ENCODE assay signal across 14 mouse cellular contexts in genomic region chr9:122051716-122052115, GRCm38 (mm10). TPM values are rescaled to one million over a fixed set of nuclear protein-coding genes. Genes with fewer than 3 reads are reported as not detected.
DNase-seq lines count a peak whose midpoint lies in the region; ATAC-seq and TF ChIP-seq lines count a peak whose summit lies in the region.
"Had no signal": no experiment of that assay in that cellular context is flagged by ENCODE, and none has a peak within 500 bp of the region (broad histone marks: within the 10 kb centered on the region; RNA-seq: fewer than 3 reads in every experiment).

No protein-coding gene starts in this region.

- no peak overlapping the region for H3K4me2 ChIP-seq in lung, embryonic 16.5 days (ENCODE audit: low read depth, low read length)
- no peak overlapping the region for H3K4me2 ChIP-seq in stomach, postnatal 0 days (replicated peaks; ENCODE audit: low read depth)
- H3K4me2 ChIP-seq: limb, embryonic 15.5 days had no signal

- 55% methylated on average over 7 of the region's 7 CpGs for WGBS in lung, embryonic 16.5 days
- WGBS in stomach, postnatal 0 days: 59% methylated on average over 7 of the region's 7 CpGs

- peaks cover 15% of the 10 kb centered on the region for H3K4me1 ChIP-seq in lung, embryonic 16.5 days (replicated peaks; ENCODE audit: control insufficient read depth, insufficient read depth, low read length)
- H3K4me1 ChIP-seq in stomach, postnatal 0 days (replicated peaks; ENCODE audit: control insufficient read depth, insufficient read depth): no peaks in the 10 kb centered on the region
- H3K4me1 ChIP-seq: limb, embryonic 15.5 days had no signal

- no peak for DNase-seq in cerebellum, postnatal 4 days (ENCODE audit: low spot score in 2 of 2)
- DNase-seq in lung, postnatal 36 days: no peak
- DNase-seq in cerebellum, adult 9-10 months: peak; percentile 82
- no peak for DNase-seq in stomach, postnatal 0 days (ENCODE audit: low spot score)
- DNase-seq in layer of hippocampus, postnatal 25 days (ENCODE audit: extremely low spot score in 1 of 2, low spot score in 1 of 2): no peak
- no peak for DNase-seq in kidney, postnatal 14 days
- DNase-seq: gastrocnemius, postnatal 10 days; kidney, adult 18-20 months; lung, postnatal 4 days had no signal

- no peak for TF ChIP-seq CTCF in stomach, postnatal 0 days (IDR thresholded peaks at IDR 0.05; ENCODE audit: low read depth)

- ATAC-seq in cerebellum, adult (ENCODE audit: insufficient number of reproducible peaks, low FRiP score, low TSS enrichment): peak; percentile 58
- no peak for ATAC-seq in lung, embryonic 16.5 days (ENCODE audit: low read depth)
- no peak for ATAC-seq in stomach, postnatal 0 days (ENCODE audit: low FRiP score, low TSS enrichment)

- no peaks in the 10 kb centered on the region for H3K27me3 ChIP-seq in lung, embryonic 16.5 days (ENCODE audit: control insufficient read depth, insufficient read depth, low read depth, low read length)
- no peaks in the 10 kb centered on the region for H3K27me3 ChIP-seq in stomach, postnatal 0 days (ENCODE audit: control insufficient read depth, insufficient read depth, low read length)
- H3K27me3 ChIP-seq: limb, embryonic 15.5 days had no signal

- H3K36me3 ChIP-seq in lung, embryonic 16.5 days (ENCODE audit: control insufficient read depth, insufficient read depth, low read length): no peaks in the 10 kb centered on the region
- no peaks in the 10 kb centered on the region for H3K36me3 ChIP-seq in stomach, postnatal 0 days (ENCODE audit: control insufficient read depth, insufficient read depth, low read length)
- H3K36me3 ChIP-seq: limb, embryonic 15.5 days; midbrain, embryonic 10.5 days had no signal

- peak overlapping the region; percentile 7; the same call in 1 of the 2 replicates for H3K27ac ChIP-seq in lung, embryonic 16.5 days (ENCODE audit: low read length)
- peak overlapping the region; percentile 49; the same call in 1 of the 2 replicates for H3K27ac ChIP-seq in stomach, postnatal 0 days (replicated peaks)
- H3K27ac ChIP-seq: limb, embryonic 15.5 days; midbrain, embryonic 10.5 days had no signal

- TF ChIP-seq EP300 in stomach, postnatal 0 days (optimal IDR thresholded peaks at IDR 0.05): no peak

- no peak overlapping the region for H3K4me3 ChIP-seq in lung, embryonic 16.5 days (ENCODE audit: low read length)
- H3K4me3 ChIP-seq in stomach, postnatal 0 days (ENCODE audit: low read depth, low read length): no peak overlapping the region
- H3K4me3 ChIP-seq: limb, embryonic 15.5 days; midbrain, embryonic 10.5 days had no signal

- no peak overlapping the region for H3K9ac ChIP-seq in lung, embryonic 16.5 days (ENCODE audit: low read length)
- H3K9ac ChIP-seq in stomach, postnatal 0 days (ENCODE audit: low read length): no peak overlapping the region
- H3K9ac ChIP-seq: limb, embryonic 15.5 days had no signal

- no peaks in the 10 kb centered on the region for H3K9me3 ChIP-seq in lung, embryonic 16.5 days (ENCODE audit: control insufficient read depth, low read length)
- H3K9me3 ChIP-seq in stomach, postnatal 0 days (ENCODE audit: control insufficient read depth, low read length): no peaks in the 10 kb centered on the region
- H3K9me3 ChIP-seq: limb, embryonic 15.5 days; midbrain, embryonic 10.5 days had no signal

RNA-seq across cellular contexts. Expression of gene Pomgnt2, which starts 54.8 kb away (rescaled TPM):
- polyA plus RNA-seq in lung, embryonic 16.5 days (2015; fragmentation: Nextera tagmentation; extraction: Ambion mirVana): 11.5 and 12.1 TPM in 2 replicates
- polyA plus RNA-seq in stomach, postnatal 0 days (2015; fragmentation: Nextera tagmentation; extraction: Ambion mirVana): 6.6 and 7.3 TPM in 2 replicates
- 10 to 100 TPM; 38.1 to 40.7 TPM for total RNA-seq in layer of hippocampus, postnatal 25 days (2021)
- total RNA-seq: MEL had no signal
